Mouse (Mus musculus): ENCODE results near the gene Wnt7b. TPM values are rescaled to one million over a fixed set of nuclear protein-coding genes. Genes with fewer than 3 reads are reported as not detected.

Gene Wnt7b
- total RNA-seq, 2 experiments from 2014 or later = 46.4 to 47.6 TPM

DNA sequence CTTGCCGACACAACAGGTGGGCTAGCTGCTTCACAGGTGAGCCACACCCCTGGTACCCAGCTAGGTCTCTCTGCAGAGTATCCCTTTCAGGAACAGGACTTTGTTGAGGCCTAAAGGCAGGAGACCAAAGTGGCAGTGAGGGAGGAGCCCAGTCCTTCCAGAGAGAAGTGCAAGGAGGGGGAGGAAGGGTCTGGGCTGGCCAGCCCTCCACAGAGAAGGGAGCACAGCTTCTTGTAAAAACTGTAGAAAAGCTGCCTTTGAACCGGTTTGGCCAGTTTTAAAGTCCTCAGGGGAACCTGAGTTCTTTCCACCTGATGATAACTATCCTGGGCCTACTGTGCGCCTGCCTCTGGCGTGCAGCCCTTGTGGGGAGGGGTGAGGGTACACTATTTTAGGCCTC is 62.8 kb downstream of the Wnt7b start:
- TF ChIP-seq CTCF (conservative IDR thresholded peaks at IDR 0.05) = no peak
- no peak for DNase-seq (ENCODE audit: low spot score in 2 of 2)
- Histone ChIP-seq H3K27ac (no peak overlapping the region), H3K4me3 (no peak overlapping the region)

DNA sequence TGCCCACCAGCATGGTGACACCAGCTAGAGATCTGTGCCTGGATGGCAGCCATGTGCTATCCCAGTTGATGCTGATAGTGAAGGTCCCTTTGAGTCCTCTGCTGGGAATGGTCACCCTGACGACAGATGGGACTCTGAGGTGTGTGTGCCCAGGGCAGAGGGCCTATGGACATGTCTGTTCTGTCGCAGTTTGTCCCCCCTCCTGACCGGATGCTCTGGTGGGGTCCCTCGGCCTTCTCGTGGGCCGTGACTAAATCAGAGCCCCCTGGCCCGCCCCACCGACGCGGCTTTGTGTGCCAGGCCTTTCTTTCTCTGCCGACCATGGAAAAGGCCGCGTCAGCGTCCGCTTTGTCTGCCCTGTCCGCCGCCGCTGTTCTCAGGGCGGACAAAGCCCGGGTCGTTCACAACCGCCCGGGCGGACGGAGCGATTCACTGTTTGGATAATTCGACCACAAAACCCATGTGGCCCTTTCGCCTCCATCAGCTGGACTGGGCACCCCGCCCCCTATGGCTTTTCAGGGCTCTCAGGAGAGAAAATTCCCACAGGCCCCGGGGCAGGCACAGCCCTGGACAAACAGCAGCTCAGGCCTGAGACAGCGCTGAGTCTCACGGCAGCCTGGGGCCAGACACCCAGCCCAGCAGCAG is 74.8 kb downstream of the Wnt7b start:
- Histone ChIP-seq H3K4me3 (no peak overlapping the region), H3K27ac (no peak overlapping the region)
- TF ChIP-seq CTCF (conservative IDR thresholded peaks at IDR 0.05) = no peak
- no peak for DNase-seq (ENCODE audit: low spot score in 2 of 2)

DNA sequence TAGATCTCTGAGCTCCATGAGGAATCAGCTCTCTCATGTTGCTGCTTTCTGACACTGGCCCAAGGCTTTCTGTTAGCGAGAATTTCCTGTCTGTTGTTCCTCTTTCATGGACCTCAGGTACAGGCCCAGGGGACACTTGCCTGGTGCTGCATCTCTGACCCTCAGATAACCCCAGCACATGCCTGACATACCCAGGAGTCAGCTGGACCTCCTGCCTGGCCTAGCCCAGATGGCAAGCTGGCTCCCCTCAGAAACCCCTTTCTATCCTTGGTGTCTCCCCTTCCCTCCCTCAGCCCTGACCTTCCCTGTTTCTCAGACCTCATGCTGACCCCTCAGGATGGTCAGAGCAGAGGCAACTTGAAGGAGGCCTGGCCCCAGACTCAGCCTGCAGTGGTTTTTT is 75.6 kb downstream of the Wnt7b start:
- no peak for DNase-seq (ENCODE audit: low spot score in 2 of 2)
- H3K27ac ChIP-seq = no peak overlapping the region
- TF ChIP-seq CTCF (conservative IDR thresholded peaks at IDR 0.05) = no peak
- H3K4me3 ChIP-seq = no peak overlapping the region

DNA sequence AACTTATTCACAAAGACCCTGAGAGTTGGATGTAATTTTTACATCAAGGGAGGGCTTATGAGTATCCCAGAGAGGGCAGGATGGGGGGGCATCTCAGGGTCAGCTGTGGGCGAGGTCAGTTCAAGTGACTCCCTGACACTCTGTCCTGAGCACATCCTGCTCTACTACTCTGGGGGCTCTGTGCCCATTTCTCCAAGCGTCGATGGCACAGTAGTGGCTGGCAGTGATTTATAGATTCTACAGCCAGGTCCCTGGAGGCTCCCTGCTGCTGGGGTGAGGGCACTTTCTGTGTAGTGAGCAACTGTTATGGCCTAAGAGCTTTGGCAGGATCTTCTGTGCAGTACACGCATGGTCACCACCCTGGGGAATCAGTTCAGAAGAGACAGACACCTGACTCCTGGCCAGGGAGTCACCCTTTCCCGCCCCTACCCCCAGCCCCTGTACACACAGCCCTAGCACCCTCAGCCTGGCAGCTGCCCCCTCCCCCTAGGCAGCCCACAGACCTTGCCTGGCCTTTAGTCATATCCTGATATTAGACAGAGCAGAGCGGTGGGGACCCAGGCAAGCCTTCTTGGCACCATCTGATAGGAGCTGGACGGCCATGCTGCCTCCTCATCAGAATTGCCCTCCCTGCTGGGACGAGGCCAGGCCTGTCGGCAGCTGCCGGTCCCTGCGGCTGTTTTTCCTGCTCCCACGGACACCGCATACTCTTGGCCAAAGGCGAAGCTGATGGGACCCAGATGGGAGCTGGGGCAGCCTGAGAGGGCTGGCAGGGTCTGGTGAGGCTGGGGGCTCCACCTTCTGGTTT is 77.0 kb downstream of the Wnt7b start:
- no peak overlapping the region; the same call in 1 of the 2 replicates for H3K4me3 ChIP-seq
- DNase-seq (ENCODE audit: low spot score in 2 of 2) = no peak
- TF ChIP-seq CTCF (conservative IDR thresholded peaks at IDR 0.05) = peak; percentile 29; the same call in 1 of the 2 replicates
- H3K27ac ChIP-seq = no peak overlapping the region

DNA sequence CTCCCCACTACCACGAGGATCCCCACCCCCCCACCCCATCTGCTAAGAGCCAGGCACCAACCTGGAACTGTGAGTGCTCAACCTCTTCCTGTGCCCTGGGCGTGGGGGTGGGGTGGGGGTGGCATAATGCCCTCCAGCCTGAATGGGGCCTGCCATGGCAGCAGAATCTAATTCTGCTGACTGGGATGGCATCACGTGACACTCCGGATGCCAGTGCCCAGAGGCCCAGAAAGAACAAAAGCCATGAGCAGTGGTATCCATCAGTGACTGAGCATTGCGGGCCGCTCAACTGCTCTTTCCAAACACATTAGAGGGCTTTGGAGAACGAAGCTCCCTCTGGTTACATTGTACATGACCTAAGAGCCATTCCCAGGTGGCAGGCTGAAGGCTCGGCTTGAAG is 79.1 kb downstream of the Wnt7b start, which contains the start of gene 7530416G11Rik:
TSS of gene 7530416G11Rik (minus strand) at position 101 of the 400 bp plus-strand sequence.
- no peak within 1 kb of the TSS for H3K27ac ChIP-seq
- DNase-seq (ENCODE audit: low spot score in 2 of 2) = no peak
- TF ChIP-seq CTCF (conservative IDR thresholded peaks at IDR 0.05) = no peak
- no peak within 1 kb of the TSS for H3K4me3 ChIP-seq

DNA sequence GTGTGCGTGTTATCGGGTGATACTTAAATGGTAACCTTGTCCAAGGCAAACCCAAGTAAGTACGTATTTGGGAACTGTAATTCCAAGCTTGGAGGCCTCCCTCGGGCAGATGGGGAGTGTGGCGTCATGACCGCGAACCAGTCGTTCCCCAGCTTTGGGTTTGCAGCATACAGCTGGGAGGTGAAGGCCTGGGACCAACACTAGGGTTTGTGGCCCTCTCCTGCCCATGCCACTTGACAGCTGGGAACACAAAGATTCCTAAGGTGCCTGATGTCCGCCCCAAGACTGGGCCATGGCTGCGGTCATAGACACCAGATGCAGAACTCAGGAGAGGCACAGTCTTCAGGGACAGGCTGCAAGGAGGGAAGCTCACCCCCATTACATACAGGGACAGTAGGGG is 82.0 kb downstream of the Wnt7b start:
- no peak for TF ChIP-seq CTCF (conservative IDR thresholded peaks at IDR 0.05)
- Histone ChIP-seq H3K27ac (no peak overlapping the region), H3K4me3 (no peak overlapping the region)
- no peak for DNase-seq (ENCODE audit: low spot score in 2 of 2)

DNA sequence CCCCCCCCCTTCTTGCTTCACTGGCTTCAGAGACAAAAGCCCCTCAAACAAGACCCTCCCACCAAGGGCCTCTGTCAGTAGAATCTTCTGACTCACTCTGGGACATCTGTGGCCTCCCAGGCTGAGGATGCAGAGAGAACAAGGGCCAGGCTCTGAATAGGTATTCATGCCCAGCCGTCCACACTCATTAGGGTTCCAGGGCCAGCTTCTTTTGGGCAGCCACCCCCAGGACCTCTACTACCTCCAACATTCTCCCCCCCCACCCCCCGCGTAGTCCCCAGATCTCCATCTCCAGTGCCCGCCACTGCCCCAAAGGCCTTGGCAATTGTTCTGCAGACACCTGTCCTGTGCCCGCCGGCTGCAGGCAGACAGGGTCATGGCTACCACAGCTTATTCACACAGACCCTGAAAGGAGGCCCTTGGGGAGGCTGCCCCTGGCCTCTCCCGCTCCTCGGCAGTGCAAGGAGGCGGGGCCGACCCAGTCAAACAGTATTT is 84.2 kb downstream of the Wnt7b start:
- no peak for TF ChIP-seq CTCF (conservative IDR thresholded peaks at IDR 0.05)
- Histone ChIP-seq H3K4me3 (no peak overlapping the region), H3K27ac (no peak overlapping the region)
- DNase-seq (ENCODE audit: low spot score in 2 of 2) = no peak

DNA sequence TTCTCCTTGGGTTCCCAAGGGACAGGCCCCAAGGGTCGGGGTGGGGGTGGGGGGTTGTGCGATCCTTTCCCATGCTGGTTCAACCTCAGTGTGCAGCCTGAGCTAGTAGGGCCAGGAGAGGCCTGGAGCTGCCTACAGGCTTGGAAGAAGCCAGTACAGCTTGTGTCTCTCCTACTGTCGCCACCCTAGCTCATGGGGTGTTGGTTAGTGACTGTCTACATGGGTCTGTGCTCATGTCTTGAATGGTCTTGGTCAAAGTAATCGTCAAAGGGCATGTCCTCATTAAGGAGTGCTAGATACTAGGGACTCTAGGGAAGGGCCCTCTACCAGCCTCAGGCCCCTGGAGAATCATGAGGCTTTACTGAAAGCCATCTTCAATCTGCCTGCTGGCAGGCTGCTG is 84.7 kb downstream of the Wnt7b start:
- TF ChIP-seq CTCF (conservative IDR thresholded peaks at IDR 0.05) = no peak
- no peak for DNase-seq (ENCODE audit: low spot score in 2 of 2)
- H3K4me3 ChIP-seq = no peak overlapping the region
- H3K27ac ChIP-seq = no peak overlapping the region

DNA sequence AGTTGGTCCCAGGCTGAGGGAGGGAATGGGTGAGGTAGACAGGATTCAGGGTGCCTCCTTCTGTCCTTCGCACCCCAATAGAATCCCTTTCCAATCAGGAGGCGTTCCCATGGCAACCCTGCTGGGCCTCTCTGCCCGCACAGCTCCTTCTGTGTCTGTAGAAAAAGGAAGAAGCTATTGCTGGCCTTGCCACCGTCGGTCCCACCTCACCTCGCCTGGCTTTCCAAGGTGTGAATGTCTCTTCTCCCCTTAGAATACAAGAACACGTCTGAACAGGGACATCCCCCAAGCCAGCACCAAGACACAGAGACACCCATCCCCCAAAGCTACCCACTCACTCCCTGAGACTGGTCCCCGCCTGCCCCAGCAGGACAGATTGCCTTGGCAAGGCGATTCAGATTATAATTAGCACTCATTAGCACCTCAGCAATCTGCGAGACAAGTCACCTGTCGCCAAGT is 88.1 kb downstream of the Wnt7b start:
- TF ChIP-seq CTCF (conservative IDR thresholded peaks at IDR 0.05) = no peak
- H3K4me3 ChIP-seq = no peak overlapping the region
- H3K27ac ChIP-seq = peak overlapping the region; percentile 80
- DNase-seq (ENCODE audit: low spot score in 2 of 2) = peak; percentile 73 to 84

DNA sequence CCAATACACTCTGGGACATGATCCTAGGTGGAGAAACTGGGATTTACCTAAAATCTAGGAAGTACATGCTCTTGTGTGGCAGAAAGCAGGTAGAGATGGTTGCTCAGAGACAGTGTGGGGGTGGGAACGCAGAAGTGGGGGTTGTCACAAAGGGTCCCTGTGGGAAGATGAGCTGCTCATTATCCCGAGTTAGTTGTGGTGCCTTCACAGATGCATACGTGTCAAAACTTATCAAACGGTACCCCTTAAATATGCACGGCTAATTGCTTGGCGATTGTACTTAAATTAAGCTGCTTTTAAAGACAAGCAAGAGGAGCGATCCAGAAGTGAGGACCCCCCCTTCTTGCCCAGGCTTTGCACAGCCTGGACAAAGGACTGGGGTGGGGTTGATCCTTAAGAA is 92.5 kb downstream of the Wnt7b start:
- no peak for DNase-seq (ENCODE audit: low spot score in 2 of 2)
- TF ChIP-seq CTCF (conservative IDR thresholded peaks at IDR 0.05) = no peak
- no peak overlapping the region for H3K27ac ChIP-seq
- H3K4me3 ChIP-seq = no peak overlapping the region

DNA sequence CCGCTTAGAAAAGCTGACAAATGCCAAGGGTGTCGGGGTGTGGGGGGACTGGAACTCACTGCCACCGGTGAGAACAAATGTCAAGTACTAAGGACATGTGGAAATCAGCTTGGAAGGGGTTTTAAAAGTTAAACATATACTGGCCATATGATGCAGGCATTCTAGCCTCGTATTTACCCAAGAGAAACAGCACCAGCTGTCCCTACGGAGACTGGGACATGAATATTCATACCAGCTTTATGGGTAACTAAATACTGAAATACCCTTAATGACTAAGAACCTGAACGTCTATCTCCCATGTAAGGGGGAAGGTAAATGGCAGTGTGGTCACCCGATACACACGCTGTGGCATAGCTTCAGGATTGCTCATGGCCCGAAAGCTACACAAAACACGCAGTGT is 93.4 kb downstream of the Wnt7b start:
- H3K4me3 ChIP-seq = no peak overlapping the region
- H3K27ac ChIP-seq = no peak overlapping the region
- TF ChIP-seq CTCF (conservative IDR thresholded peaks at IDR 0.05) = no peak
- no peak for DNase-seq (ENCODE audit: low spot score in 2 of 2)

Other genes starting within 250 kb of the Wnt7b start
- gene Atxn10, start 246.2 kb downstream of the Wnt7b start, total RNA-seq (2021) = 100 to 1,000 TPM; 290 to 297 TPM
- gene 7530416G11Rik, start 79.2 kb downstream of the Wnt7b start, total RNA-seq (2021) = not detected
- gene Ppara, start 152.5 kb upstream of the Wnt7b start, total RNA-seq (2021) = 1 to 10 TPM; 3.1 to 3.9 TPM
- 10 to 100 TPM; 18.6 to 22.3 TPM for gene Cdpf1, start 229.2 kb upstream of the Wnt7b start, total RNA-seq (2021)
- under 1 TPM; 0.74 to 0.81 TPM for gene Pkdrej, start 239.3 kb upstream of the Wnt7b start, total RNA-seq (2021)
- gene Ttc38, start 249.8 kb upstream of the Wnt7b start, total RNA-seq (2021) = 1 to 10 TPM; 5.7 to 6.5 TPM

All from layer of hippocampus, adult 2 months (tissue).